Mouse (Mus musculus) embryonic fibroblast, embryonic 13.5 days (primary cell): ENCODE data around the gene Olfr410.
A peak's percentile ranks its signal among the peaks of the same experiment; 100 is the strongest.

Experiments
- CTCF ChIP-seq: IDR thresholded peaks from 2 replicates; pipeline ENCODE4 v1.5.1; 2011; ENCODE audit warnings: mild to moderate bottlenecking, control low read depth, low read length, moderate library complexity, borderline replicate concordance; ENCODE audit not compliant: insufficient read depth
- POLR2A ChIP-seq: IDR thresholded peaks from 2 replicates; pipeline ENCODE4 v1.6.1; 2011; ENCODE audit warnings: low read depth, mild to moderate bottlenecking, control low read depth, low read length, moderate library complexity

DNA sequence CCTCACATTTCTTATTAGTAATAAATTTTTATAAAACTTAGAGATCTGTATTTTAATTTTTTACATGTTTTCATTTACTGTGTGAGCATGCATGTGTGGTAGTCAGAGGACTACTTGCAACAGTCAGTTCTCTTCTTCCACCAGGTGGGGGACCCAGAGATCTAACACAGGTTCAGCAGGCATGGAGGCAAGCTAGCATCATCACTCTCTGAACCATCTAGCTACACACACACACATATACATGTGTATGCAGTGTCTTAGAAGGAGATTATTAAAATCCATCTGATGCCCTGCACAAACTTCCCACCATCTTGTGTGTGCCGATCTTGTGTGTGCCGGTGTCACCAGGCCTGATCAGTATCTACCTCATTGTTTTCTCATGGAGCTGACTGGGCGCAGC lies 39.0 kb upstream of the Olfr410 start:
- TF ChIP-seq CTCF (peak; percentile 61; the same call in 1 of the 2 replicates), POLR2A (no peak)
